Mouse (Mus musculus) forebrain, embryonic 13.5 days (tissue): ENCODE data around the gene Med14. TPM values are rescaled to one million over a fixed set of nuclear protein-coding genes. Genes with fewer than 3 reads are reported as not detected.

Source experiments
- ATAC-seq: fragments of 200-750 bp; cut with Nextera tagmentation; 2 replicates; pipeline ENCODE4 v1.8.0; 2017
- H3K27ac ChIP-seq: fragments of 300-500 bp; sonication (generic); 2 replicates; pipeline ENCODE4 v1.5.1; 2015; ENCODE audit warnings: inconsistent platforms, mild to moderate bottlenecking, moderate library complexity
- H3K27me3 ChIP-seq: fragments of 300-500 bp; sonication (generic); 2 replicates; pipeline ENCODE4 v1.6.1; 2015; ENCODE audit warnings: mild to moderate bottlenecking, inconsistent platforms
- H3K36me3 ChIP-seq: fragments of 300-500 bp; sonication (generic); 2 replicates; pipeline ENCODE4 v1.6.1; 2015; ENCODE audit warnings: mild to moderate bottlenecking, inconsistent platforms; ENCODE audit not compliant: poor library complexity, severe bottlenecking
- H3K4me1 ChIP-seq: fragments of 300-500 bp; sonication (generic); 2 replicates; pipeline ENCODE4 v1.6.1; 2015; ENCODE audit warnings: inconsistent platforms
- H3K4me2 ChIP-seq: fragments of 300-500 bp; sonication (generic); 2 replicates; pipeline ENCODE4 v1.6.1; 2015; ENCODE audit warnings: inconsistent platforms, mild to moderate bottlenecking, moderate library complexity
- H3K4me3 ChIP-seq: fragments of 300-500 bp; sonication (generic); 2 replicates; pipeline ENCODE4 v1.5.1; 2015; ENCODE audit warnings: mild to moderate bottlenecking, inconsistent platforms
- H3K9ac ChIP-seq: fragments of 300-500 bp; sonication (generic); 2 replicates; pipeline ENCODE4 v1.6.1; 2015; ENCODE audit warnings: mild to moderate bottlenecking, inconsistent platforms
- H3K9me3 ChIP-seq: fragments of 300-500 bp; sonication (generic); replicated peaks from 2 replicates; pipeline ENCODE4 v1.6.1; 2016; ENCODE audit warnings: inconsistent platforms
- whole genome bisulfite sequencing: fragments of 180-500 bp; shearing (Covaris S2); methylation state at CpG from one replicate; pipeline ENCODE4 v1.1.7; 2015; 5-methylcytosine and 5-hydroxymethylcytosine counted together
- polyA plus RNA-seq: library from polyadenylated mRNA; unstranded; fragments of >200 nt; fragmentation: Nextera tagmentation; extraction: Ambion mirVana; gene quantifications from 2 replicates; pipeline ENCODE4 v1.2.1, GENCODE M21; 2015

The Med14 gene
- 13.6 and 14.2 TPM in 2 replicates for polyA plus RNA-seq

- Histone ChIP-seq H3K27ac (peak within 1 kb of the TSS; percentile 94), H3K27me3 (peaks cover 4% of the 10 kb centered on the region; the same call in 1 of the 2 replicates), H3K4me3 (peak within 1 kb of the TSS; percentile 61), H3K9me3 (no peaks in the 10 kb centered on the region), H3K9ac (peak within 1 kb of the TSS; percentile 88), H3K4me2 (peak within 1 kb of the TSS; percentile 63), H3K36me3 (no peaks in the 10 kb centered on the region), H3K4me1 (peaks cover 10% of the 10 kb centered on the region)
- WGBS: 9% methylated on average over 23 of the region's 79 CpGs
- peak; percentile 96 for ATAC-seq
These were observed at the start of gene Med14 for GRCm38 (mm10) chrX:12761626-12762333. Gene Med14 (minus strand): TSS chrX:12762073.

- H3K9ac ChIP-seq: no peak overlapping the region
- no peak overlapping the region for H3K4me3 ChIP-seq
- H3K36me3 ChIP-seq: no peaks in the 10 kb centered on the region
- ATAC-seq: no peak
- H3K27ac ChIP-seq: no peak overlapping the region
- H3K4me2 ChIP-seq: no peak overlapping the region
- 82% methylated on average over 4 of the region's 4 CpGs for WGBS
- H3K9me3 ChIP-seq: no peaks in the 10 kb centered on the region
- no peaks in the 10 kb centered on the region for H3K27me3 ChIP-seq
- H3K4me1 ChIP-seq: no peaks in the 10 kb centered on the region
These were observed 38.7 kb upstream of the Med14 start for GRCm38 (mm10) chrX:12800559-12800958.

GRCm38 (mm10) chrX:12794842-12795241 lies 33.0 kb upstream of the Med14 start:
- no peak overlapping the region for H3K4me2 ChIP-seq
- no peak overlapping the region for H3K9ac ChIP-seq
- no peaks in the 10 kb centered on the region for H3K27me3 ChIP-seq
- H3K4me1 ChIP-seq: no peaks in the 10 kb centered on the region
- no peak overlapping the region for H3K27ac ChIP-seq
- H3K4me3 ChIP-seq: no peak overlapping the region
- H3K9me3 ChIP-seq: no peaks in the 10 kb centered on the region
- H3K36me3 ChIP-seq: no peaks in the 10 kb centered on the region
- no peak for ATAC-seq
- WGBS: 50% methylated on average over 2 of the region's 2 CpGs

GRCm38 (mm10) chrX:12791674-12792340 lies 29.9 kb upstream of the Med14 start:
- peak; percentile 89 for ATAC-seq
- 66% methylated on average over 4 of the region's 4 CpGs for WGBS
- Histone ChIP-seq H3K9me3 (no peaks in the 10 kb centered on the region), H3K4me1 (no peaks in the 10 kb centered on the region), H3K9ac (no peak overlapping the region), H3K4me3 (no peak overlapping the region), H3K27ac (peak overlapping the region; percentile 82), H3K27me3 (no peaks in the 10 kb centered on the region), H3K36me3 (no peaks in the 10 kb centered on the region), H3K4me2 (no peak overlapping the region)

GRCm38 (mm10) chrX:12773236-12773635 lies 11.4 kb upstream of the Med14 start:
- Histone ChIP-seq H3K4me2 (no peak overlapping the region), H3K4me1 (no peaks in the 10 kb centered on the region), H3K27me3 (no peaks in the 10 kb centered on the region), H3K27ac (no peak overlapping the region), H3K4me3 (no peak overlapping the region), H3K9me3 (no peaks in the 10 kb centered on the region), H3K9ac (no peak overlapping the region), H3K36me3 (no peaks in the 10 kb centered on the region)
- 86% methylated on average over 3 of the region's 3 CpGs for WGBS
- no peak for ATAC-seq

- 65% methylated on average over 2 of the region's 2 CpGs for WGBS
- Histone ChIP-seq H3K4me2 (no peak overlapping the region), H3K4me3 (no peak overlapping the region), H3K27me3 (no peaks in the 10 kb centered on the region), H3K4me1 (no peaks in the 10 kb centered on the region), H3K9me3 (no peaks in the 10 kb centered on the region), H3K9ac (no peak overlapping the region), H3K36me3 (no peaks in the 10 kb centered on the region), H3K27ac (no peak overlapping the region)
- ATAC-seq: no peak
These were observed 9.7 kb upstream of the Med14 start for GRCm38 (mm10) chrX:12771561-12771960.

- H3K4me1 ChIP-seq: no peaks in the 10 kb centered on the region
- no peak overlapping the region for H3K27ac ChIP-seq
- 48% methylated on average over 3 of the region's 3 CpGs for WGBS
- H3K9me3 ChIP-seq: no peaks in the 10 kb centered on the region
- no peak overlapping the region for H3K4me3 ChIP-seq
- no peaks in the 10 kb centered on the region for H3K27me3 ChIP-seq
- ATAC-seq: no peak
- no peaks in the 10 kb centered on the region for H3K36me3 ChIP-seq
- no peak overlapping the region for H3K9ac ChIP-seq
- no peak overlapping the region for H3K4me2 ChIP-seq
These were observed 6.7 kb upstream of the Med14 start for GRCm38 (mm10) chrX:12768571-12768970.

GRCm38 (mm10) chrX:12766846-12767564 lies 5.1 kb upstream of the Med14 start:
- no peaks in the 10 kb centered on the region for H3K27me3 ChIP-seq
- H3K9me3 ChIP-seq: no peaks in the 10 kb centered on the region
- no peak overlapping the region for H3K9ac ChIP-seq
- no peak for ATAC-seq
- H3K4me3 ChIP-seq: no peak overlapping the region
- H3K4me2 ChIP-seq: no peak overlapping the region
- H3K4me1 ChIP-seq: no peaks in the 10 kb centered on the region
- WGBS: 63% methylated on average over 4 of the region's 4 CpGs
- no peaks in the 10 kb centered on the region for H3K36me3 ChIP-seq
- no peak overlapping the region for H3K27ac ChIP-seq

GRCm38 (mm10) chrX:12763127-12763834 lies 1.4 kb upstream of the Med14 start:
- H3K4me1 ChIP-seq: peaks cover 10% of the 10 kb centered on the region
- H3K4me3 ChIP-seq: peak overlapping the region; percentile 61
- 68% methylated on average over 3 of the region's 3 CpGs for WGBS
- peak overlapping the region; percentile 94 for H3K27ac ChIP-seq
- peak overlapping the region; percentile 63 for H3K4me2 ChIP-seq
- no peaks in the 10 kb centered on the region for H3K9me3 ChIP-seq
- H3K9ac ChIP-seq: peak overlapping the region; percentile 88
- ATAC-seq: no peak
- peaks cover 4% of the 10 kb centered on the region; the same call in 1 of the 2 replicates for H3K27me3 ChIP-seq
- H3K36me3 ChIP-seq: no peaks in the 10 kb centered on the region

GRCm38 (mm10) chrX:12762334-12763126 lies 657 bp upstream of the Med14 start:
- peak overlapping the region; percentile 88 for H3K9ac ChIP-seq
- peak overlapping the region; percentile 63 for H3K4me2 ChIP-seq
- 7% methylated on average over 32 of the region's 32 CpGs for WGBS
- no peaks in the 10 kb centered on the region for H3K9me3 ChIP-seq
- no peak for ATAC-seq
- H3K27me3 ChIP-seq: peaks cover 4% of the 10 kb centered on the region; the same call in 1 of the 2 replicates
- H3K4me3 ChIP-seq: peak overlapping the region; percentile 61
- peaks cover 10% of the 10 kb centered on the region for H3K4me1 ChIP-seq
- H3K36me3 ChIP-seq: no peaks in the 10 kb centered on the region
- H3K27ac ChIP-seq: peak overlapping the region; percentile 94

- Histone ChIP-seq H3K27ac (peak overlapping the region; percentile 94), H3K9me3 (no peaks in the 10 kb centered on the region), H3K36me3 (no peaks in the 10 kb centered on the region), H3K9ac (peak overlapping the region; percentile 88), H3K4me3 (peak overlapping the region; percentile 61), H3K4me1 (peaks cover 10% of the 10 kb centered on the region), H3K27me3 (peaks cover 4% of the 10 kb centered on the region; the same call in 1 of the 2 replicates), H3K4me2 (peak overlapping the region; percentile 63)
- peak; percentile 36; the same call in 1 of the 2 replicates for ATAC-seq
- 10% methylated on average over 18 of the region's 25 CpGs for WGBS
These were observed 631 bp downstream of the Med14 start for GRCm38 (mm10) chrX:12761259-12761625.
